Mouse (Mus musculus) spleen, adult 2 months (tissue): ENCODE measurements at regions not wholly inside any gene's neighbourhood (a gene's known extent, or its start where the extent isn't known, plus 50 kb on each side); places are given as distances from the start of the nearest gene placed in this dataset.

Source experiments
- CTCF ChIP-seq: fragments of 200-500 bp; IDR thresholded peaks from 2 replicates; pipeline ENCODE4 v1.5.1; 2011; ENCODE audit warnings: mild to moderate bottlenecking, inconsistent platforms; ENCODE audit not compliant: insufficient read depth, insufficient read length, insufficient replicate concordance; ENCODE audit errors: extremely low read depth
- POLR2A ChIP-seq: fragments of 200-500 bp; IDR thresholded peaks from 2 replicates; pipeline ENCODE4 v1.6.1; 2011; ENCODE audit warnings: low read depth, low read length, inconsistent platforms

DNA sequence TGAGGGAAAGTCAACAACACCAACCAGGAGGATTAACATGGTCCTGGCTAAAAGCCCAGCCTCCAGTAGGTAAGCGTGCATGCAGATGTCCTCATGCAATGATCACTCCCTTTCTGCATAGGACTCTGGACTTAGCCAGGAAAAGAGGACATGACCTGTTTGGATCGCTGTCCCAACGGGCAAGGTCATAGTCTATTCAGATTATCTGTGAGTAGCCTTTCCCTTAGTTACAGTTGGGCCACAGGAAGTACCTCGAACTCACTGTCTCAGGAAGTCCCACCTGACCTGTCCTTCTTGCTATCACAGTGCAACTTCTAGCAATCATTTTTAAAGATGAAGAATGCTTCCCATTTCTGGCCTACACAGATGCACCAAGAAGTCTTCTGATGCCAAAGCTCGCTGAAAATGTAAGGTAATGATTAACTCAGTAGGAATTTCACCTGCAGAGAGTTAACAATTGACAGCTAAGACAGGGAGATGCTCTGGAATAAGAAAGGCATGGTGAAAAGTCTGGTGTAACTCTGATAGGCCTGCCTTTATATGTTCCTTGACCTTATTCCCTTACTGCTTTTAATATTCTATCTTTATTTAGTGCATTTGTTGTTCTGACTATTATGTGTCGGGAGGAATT lies 280.1 kb downstream of the Inhba start:
- TF ChIP-seq CTCF (no peak), POLR2A (no peak)
